Mouse (Mus musculus): ENCODE results near the gene Trappc6a. TPM values are rescaled to one million over a fixed set of nuclear protein-coding genes. Genes with fewer than 3 reads are reported as not detected.
A peak's percentile ranks its signal among the peaks of the same experiment; 100 is the strongest.

The Trappc6a gene
- polyA plus RNA-seq, 1 experiment from 2014 or later = 108 TPM

DNA sequence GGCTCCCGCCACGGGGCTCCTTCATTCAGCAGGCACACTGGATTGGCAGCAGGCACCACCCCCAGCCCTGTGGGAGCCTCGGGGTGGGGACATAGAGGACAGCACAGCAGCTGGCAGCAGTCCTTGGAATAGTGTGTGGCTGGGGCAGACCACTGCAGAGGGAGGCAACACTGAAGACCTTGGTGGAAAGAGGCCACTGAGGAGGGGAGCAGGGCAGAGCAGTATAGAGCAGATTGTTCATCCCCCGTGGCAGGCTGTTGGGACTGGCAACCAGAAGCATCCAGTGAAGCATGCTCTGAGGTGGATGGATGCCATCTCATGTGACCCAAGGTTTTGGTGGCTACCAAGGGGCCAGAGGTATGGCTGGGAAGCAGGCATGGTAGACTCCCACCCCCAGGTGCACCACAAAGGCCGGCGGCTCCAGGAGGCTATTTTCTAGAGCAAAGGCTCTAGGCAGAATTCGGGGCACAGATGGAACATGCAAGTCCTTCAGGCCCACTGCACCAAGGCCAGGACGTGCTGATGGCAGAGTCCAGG lies 34.0 kb downstream of the Trappc6a start:
- 0 out of 2 replicates have a peak, but pooled peaks cover 2% of the 10 kb centered on the region for H3K36me3 ChIP-seq (ENCODE audit: control insufficient read depth, insufficient read depth, low read length)
- H3K9me3 ChIP-seq (ENCODE audit: control insufficient read depth, low read length) = no peaks in the 10 kb centered on the region
- H3K27me3 ChIP-seq (replicated peaks; ENCODE audit: control insufficient read depth, insufficient read depth, low read length) = no peaks in the 10 kb centered on the region
- no peak overlapping the region for H3K4me3 ChIP-seq (ENCODE audit: low read depth, low read length)
- DNase-seq (ENCODE audit: low spot score) = no peak
- H3K4me1 ChIP-seq (replicated peaks; ENCODE audit: control insufficient read depth, insufficient read depth, low read length) = peaks cover 12% of the 10 kb centered on the region; the same call in 1 of the 2 replicates
- no peak for ATAC-seq (replicated peaks; ENCODE audit: low FRiP score)
- H3K9ac ChIP-seq (ENCODE audit: low read depth, low read length) = no peak overlapping the region
- WGBS = 76% methylated on average over 8 of the region's 8 CpGs
- H3K4me2 ChIP-seq = no peak overlapping the region
- H3K27ac ChIP-seq (ENCODE audit: low read depth, low read length) = no peak overlapping the region

DNA sequence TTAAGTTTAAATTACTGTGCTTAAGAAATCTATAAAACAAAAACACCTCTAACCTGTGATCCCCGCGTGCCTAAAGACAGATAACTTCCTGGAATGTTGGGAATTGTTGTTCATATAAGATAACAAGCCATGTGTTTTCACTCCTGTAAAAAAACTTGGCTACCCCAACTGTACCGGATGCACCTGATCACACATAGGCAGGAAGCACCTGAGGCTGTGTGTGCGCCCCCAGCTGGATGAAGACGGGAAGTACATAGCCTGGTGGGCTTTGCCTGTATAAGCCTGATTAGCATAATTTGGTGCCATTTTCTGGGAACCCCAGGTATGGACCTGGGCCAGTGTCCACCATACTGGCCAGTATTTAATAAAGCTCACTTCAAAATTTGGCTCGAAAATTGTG lies 35.4 kb downstream of the Trappc6a start:
- Histone ChIP-seq H3K4me3 (ENCODE audit: low read depth, low read length) (no peak overlapping the region), H3K4me1 (replicated peaks; ENCODE audit: control insufficient read depth, insufficient read depth, low read length) (peaks cover 12% of the 10 kb centered on the region; the same call in 1 of the 2 replicates), H3K9me3 (ENCODE audit: control insufficient read depth, low read length) (no peaks in the 10 kb centered on the region), H3K4me2 (no peak overlapping the region), H3K27ac (ENCODE audit: low read depth, low read length) (no peak overlapping the region), H3K9ac (ENCODE audit: low read depth, low read length) (no peak overlapping the region), H3K36me3 (ENCODE audit: control insufficient read depth, insufficient read depth, low read length) (no peaks in the 10 kb centered on the region), H3K27me3 (replicated peaks; ENCODE audit: control insufficient read depth, insufficient read depth, low read length) (no peaks in the 10 kb centered on the region)
- WGBS = 53% methylated on average over 6 of the region's 6 CpGs
- ATAC-seq (replicated peaks; ENCODE audit: low FRiP score) (no peak), DNase-seq (ENCODE audit: low spot score) (no peak)

DNA sequence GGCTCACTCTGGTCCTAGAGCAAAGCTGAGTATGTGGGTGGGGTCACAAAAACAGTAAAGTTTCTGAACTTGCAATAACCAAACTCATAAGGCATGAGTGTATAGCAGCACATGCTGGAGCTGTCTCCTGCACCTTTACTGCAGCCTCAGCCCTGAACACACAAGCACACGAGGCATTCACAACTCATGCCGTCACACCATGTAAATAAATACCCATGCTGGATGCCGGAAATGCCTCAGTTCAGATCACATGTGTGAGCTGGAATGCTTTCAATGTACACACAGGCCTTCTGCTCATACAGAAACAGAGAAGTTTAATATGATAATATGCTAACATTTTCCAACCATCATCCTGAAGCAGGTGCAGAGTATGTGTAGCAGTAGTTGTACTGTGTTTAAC lies 37.8 kb downstream of the Trappc6a start:
- Histone ChIP-seq H3K4me1 (replicated peaks; ENCODE audit: control insufficient read depth, insufficient read depth, low read length) (peaks cover 12% of the 10 kb centered on the region; the same call in 1 of the 2 replicates), H3K9ac (ENCODE audit: low read depth, low read length) (no peak overlapping the region), H3K27me3 (replicated peaks; ENCODE audit: control insufficient read depth, insufficient read depth, low read length) (no peaks in the 10 kb centered on the region), H3K4me2 (no peak overlapping the region), H3K36me3 (ENCODE audit: control insufficient read depth, insufficient read depth, low read length) (no peaks in the 10 kb centered on the region), H3K27ac (ENCODE audit: low read depth, low read length) (no peak overlapping the region), H3K9me3 (ENCODE audit: control insufficient read depth, low read length) (no peaks in the 10 kb centered on the region), H3K4me3 (ENCODE audit: low read depth, low read length) (no peak overlapping the region)
- DNase-seq (ENCODE audit: low spot score) = no peak
- WGBS = 60% methylated on average over 3 of the region's 3 CpGs
- no peak for ATAC-seq (replicated peaks; ENCODE audit: low FRiP score)

DNA sequence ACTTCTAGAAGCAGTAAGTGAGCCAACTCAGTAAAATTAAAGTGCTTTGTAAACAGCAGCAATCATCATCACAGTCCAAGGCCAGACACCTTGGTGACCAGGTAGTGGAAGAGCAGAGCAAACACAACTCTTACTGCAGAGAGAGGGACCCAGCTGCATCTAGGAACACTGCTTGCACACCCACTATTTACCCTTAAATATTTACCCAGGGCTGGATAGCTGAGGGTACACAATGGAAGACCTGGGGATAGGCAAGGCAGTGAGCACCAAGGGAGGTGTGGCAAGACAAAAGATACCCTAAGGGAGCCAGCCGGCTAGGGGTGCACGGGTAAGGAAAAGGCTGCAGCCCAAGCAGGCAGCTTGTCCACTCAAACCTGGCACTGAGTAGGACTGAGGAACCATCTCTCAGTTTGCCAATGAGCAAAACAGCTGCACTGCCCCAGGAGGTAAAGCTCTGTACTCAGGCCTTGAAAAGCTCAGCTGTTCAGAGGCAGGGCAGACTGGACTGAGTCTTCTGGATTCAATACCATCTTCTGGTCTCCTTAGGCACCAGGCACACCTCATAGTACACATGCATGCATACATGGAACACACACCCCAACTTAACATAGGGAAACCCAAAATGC lies 39.3 kb downstream of the Trappc6a start:
- Histone ChIP-seq H3K9ac (ENCODE audit: low read depth, low read length) (no peak overlapping the region), H3K27ac (ENCODE audit: low read depth, low read length) (no peak overlapping the region), H3K4me2 (0 out of 2 replicates have a peak overlapping the region, but pooled peaks have one; percentile 24), H3K27me3 (replicated peaks; ENCODE audit: control insufficient read depth, insufficient read depth, low read length) (no peaks in the 10 kb centered on the region), H3K9me3 (ENCODE audit: control insufficient read depth, low read length) (no peaks in the 10 kb centered on the region), H3K4me3 (ENCODE audit: low read depth, low read length) (no peak overlapping the region), H3K4me1 (replicated peaks; ENCODE audit: control insufficient read depth, insufficient read depth, low read length) (peaks cover 18% of the 10 kb centered on the region), H3K36me3 (ENCODE audit: control insufficient read depth, insufficient read depth, low read length) (no peaks in the 10 kb centered on the region)
- no peak for DNase-seq (ENCODE audit: low spot score)
- WGBS = 64% methylated on average over 2 of the region's 2 CpGs
- ATAC-seq (replicated peaks; ENCODE audit: low FRiP score) = peak; percentile 38; the same call in 1 of the 2 replicates

DNA sequence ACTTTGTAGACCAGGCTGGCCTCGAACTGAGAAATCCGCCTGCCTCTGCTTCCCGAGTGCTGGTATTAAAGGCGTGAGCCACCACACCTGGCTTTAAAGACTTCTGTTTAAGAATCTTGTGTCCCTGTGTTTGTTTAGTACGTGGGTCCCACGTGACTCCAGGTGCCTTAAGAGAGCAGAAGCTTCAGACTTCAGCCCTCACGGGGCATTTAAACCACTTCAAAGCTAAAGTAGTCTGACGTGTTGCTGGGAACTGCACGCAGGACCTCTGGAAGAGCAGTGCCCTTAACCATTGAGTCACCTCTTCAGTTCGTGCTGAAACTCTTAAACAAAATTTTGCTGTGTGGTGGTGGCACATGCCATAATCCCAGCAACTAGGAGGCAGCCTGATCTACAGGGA lies 41.2 kb downstream of the Trappc6a start:
- Histone ChIP-seq H3K4me2 (no peak overlapping the region), H3K4me3 (ENCODE audit: low read depth, low read length) (no peak overlapping the region), H3K36me3 (ENCODE audit: control insufficient read depth, insufficient read depth, low read length) (peaks cover 9% of the 10 kb centered on the region), H3K4me1 (replicated peaks; ENCODE audit: control insufficient read depth, insufficient read depth, low read length) (peaks cover 20% of the 10 kb centered on the region), H3K9ac (ENCODE audit: low read depth, low read length) (no peak overlapping the region), H3K9me3 (ENCODE audit: control insufficient read depth, low read length) (no peaks in the 10 kb centered on the region), H3K27me3 (replicated peaks; ENCODE audit: control insufficient read depth, insufficient read depth, low read length) (no peaks in the 10 kb centered on the region), H3K27ac (ENCODE audit: low read depth, low read length) (no peak overlapping the region)
- 86% methylated on average over 10 of the region's 10 CpGs for WGBS
- ATAC-seq (replicated peaks; ENCODE audit: low FRiP score) (no peak), DNase-seq (ENCODE audit: low spot score) (no peak)

DNA sequence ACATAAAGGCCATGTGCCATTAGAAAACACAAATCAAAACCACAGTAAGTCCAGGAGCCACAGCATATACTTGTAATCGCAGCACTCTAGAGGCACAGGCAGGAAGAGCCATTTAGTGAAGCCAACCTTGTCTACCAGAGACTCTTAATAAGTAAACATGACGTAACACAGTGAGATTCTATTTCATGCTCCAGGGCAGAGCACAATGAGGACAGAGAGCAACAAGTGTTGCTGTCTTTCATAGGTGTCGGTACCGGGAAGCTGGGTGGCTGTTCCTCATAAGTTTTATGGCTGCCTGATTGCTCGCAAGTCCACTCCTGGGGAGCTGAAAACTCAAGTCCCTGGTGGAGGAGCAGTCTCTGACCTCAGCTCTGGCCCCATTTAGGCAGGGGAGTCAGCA lies 43.4 kb downstream of the Trappc6a start:
- ATAC-seq (replicated peaks; ENCODE audit: low FRiP score) (no peak), DNase-seq (ENCODE audit: low spot score) (no peak)
- H3K36me3 ChIP-seq (ENCODE audit: control insufficient read depth, insufficient read depth, low read length) = peaks cover 11% of the 10 kb centered on the region
- peaks cover 14% of the 10 kb centered on the region for H3K4me1 ChIP-seq (replicated peaks; ENCODE audit: control insufficient read depth, insufficient read depth, low read length)
- WGBS = 88% methylated on average over 5 of the region's 5 CpGs
- H3K27ac ChIP-seq (ENCODE audit: low read depth, low read length) = no peak overlapping the region
- H3K4me3 ChIP-seq (ENCODE audit: low read depth, low read length) = no peak overlapping the region
- no peak overlapping the region for H3K4me2 ChIP-seq
- H3K27me3 ChIP-seq (replicated peaks; ENCODE audit: control insufficient read depth, insufficient read depth, low read length) = no peaks in the 10 kb centered on the region
- H3K9me3 ChIP-seq (ENCODE audit: control insufficient read depth, low read length) = no peaks in the 10 kb centered on the region
- H3K9ac ChIP-seq (ENCODE audit: low read depth, low read length) = no peak overlapping the region

DNA sequence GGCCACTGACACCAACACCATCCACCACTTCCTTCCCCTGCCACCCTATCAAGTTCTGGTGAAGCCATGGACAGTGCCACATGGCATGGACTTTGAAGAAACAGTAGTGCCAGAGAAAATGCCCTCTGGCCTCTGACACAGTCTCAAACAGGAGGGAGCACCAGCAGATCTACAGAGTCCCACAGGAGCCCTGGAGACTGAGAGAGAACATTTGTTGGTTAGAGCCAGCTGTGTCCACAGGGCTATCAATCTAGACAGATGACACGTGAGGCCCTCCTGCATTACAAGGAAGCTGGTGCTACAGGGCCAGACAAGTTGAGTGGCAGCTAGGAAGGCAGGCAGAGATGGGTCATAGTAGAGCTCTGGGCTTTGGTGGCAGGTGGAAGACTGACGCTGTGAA lies 44.2 kb downstream of the Trappc6a start:
- H3K27ac ChIP-seq (ENCODE audit: low read depth, low read length) = no peak overlapping the region
- no peaks in the 10 kb centered on the region for H3K9me3 ChIP-seq (ENCODE audit: control insufficient read depth, low read length)
- no peak for DNase-seq (ENCODE audit: low spot score)
- H3K4me2 ChIP-seq = no peak overlapping the region
- H3K4me1 ChIP-seq (replicated peaks; ENCODE audit: control insufficient read depth, insufficient read depth, low read length) = peaks cover 11% of the 10 kb centered on the region
- no peaks in the 10 kb centered on the region for H3K27me3 ChIP-seq (replicated peaks; ENCODE audit: control insufficient read depth, insufficient read depth, low read length)
- H3K4me3 ChIP-seq (ENCODE audit: low read depth, low read length) = no peak overlapping the region
- WGBS = 47% methylated on average over 2 of the region's 2 CpGs
- 0 out of 2 replicates have a peak overlapping the region, but pooled peaks have one; percentile 0 for H3K9ac ChIP-seq (ENCODE audit: low read depth, low read length)
- H3K36me3 ChIP-seq (ENCODE audit: control insufficient read depth, insufficient read depth, low read length) = peaks cover 11% of the 10 kb centered on the region
- ATAC-seq (replicated peaks; ENCODE audit: low FRiP score) = 0 out of 2 replicates have a peak, but pooled peaks have one; percentile 21

DNA sequence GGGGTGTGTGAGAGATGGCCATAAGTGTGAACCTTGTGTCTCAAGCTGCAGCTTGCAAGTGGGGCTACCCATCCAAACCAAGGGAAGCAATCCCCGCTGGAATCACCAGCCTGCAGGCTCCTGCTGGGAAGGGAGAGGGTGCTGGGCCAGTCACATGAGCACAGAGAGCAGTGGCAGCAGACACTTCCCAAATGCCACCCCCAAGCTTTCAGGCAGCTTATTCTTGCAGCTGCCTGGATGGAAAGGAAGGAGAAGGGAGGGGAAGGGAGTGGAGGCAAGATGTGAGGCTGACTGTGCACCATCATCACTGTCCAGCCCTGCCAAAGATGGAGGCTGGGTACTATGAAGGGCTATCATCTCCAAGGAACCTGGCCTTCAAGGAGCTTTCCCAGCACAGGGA lies 46.0 kb downstream of the Trappc6a start:
- no peaks in the 10 kb centered on the region for H3K9me3 ChIP-seq (ENCODE audit: control insufficient read depth, low read length)
- H3K9ac ChIP-seq (ENCODE audit: low read depth, low read length) = no peak overlapping the region
- DNase-seq (ENCODE audit: low spot score) (no peak), ATAC-seq (replicated peaks; ENCODE audit: low FRiP score) (no peak)
- peaks cover 19% of the 10 kb centered on the region for H3K4me1 ChIP-seq (replicated peaks; ENCODE audit: control insufficient read depth, insufficient read depth, low read length)
- H3K36me3 ChIP-seq (ENCODE audit: control insufficient read depth, insufficient read depth, low read length) = peaks cover 15% of the 10 kb centered on the region
- no peak overlapping the region for H3K4me3 ChIP-seq (ENCODE audit: low read depth, low read length)
- no peaks in the 10 kb centered on the region for H3K27me3 ChIP-seq (replicated peaks; ENCODE audit: control insufficient read depth, insufficient read depth, low read length)
- H3K27ac ChIP-seq (ENCODE audit: low read depth, low read length) = no peak overlapping the region
- H3K4me2 ChIP-seq = no peak overlapping the region
- 74% methylated on average over 1 of the region's 1 CpGs for WGBS

DNA sequence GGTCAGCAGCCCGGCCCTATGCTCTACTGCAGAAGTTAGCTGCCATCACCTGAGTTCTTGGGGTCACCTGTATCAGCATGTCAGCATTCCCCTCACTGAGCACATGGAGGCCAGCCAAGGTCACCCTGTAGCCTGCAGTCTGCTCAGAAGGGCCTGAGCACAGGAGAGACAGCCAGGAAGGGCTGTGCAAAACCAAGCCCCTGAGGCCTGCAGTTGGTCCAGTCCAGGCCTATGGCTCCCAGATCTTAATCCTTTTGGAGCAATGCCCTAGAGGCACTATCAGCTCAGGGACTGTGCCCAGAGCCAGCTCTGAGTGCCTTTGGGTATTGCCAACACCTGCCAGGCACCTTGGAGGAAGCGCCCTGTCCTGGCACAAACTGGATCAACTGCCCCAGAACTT lies 48.9 kb downstream of the Trappc6a start:
- WGBS = 98% methylated on average over 2 of the region's 2 CpGs
- H3K9me3 ChIP-seq (ENCODE audit: control insufficient read depth, low read length) = no peaks in the 10 kb centered on the region
- H3K36me3 ChIP-seq (ENCODE audit: control insufficient read depth, insufficient read depth, low read length) = peaks cover 15% of the 10 kb centered on the region
- DNase-seq (ENCODE audit: low spot score) (no peak), ATAC-seq (replicated peaks; ENCODE audit: low FRiP score) (no peak)
- no peak overlapping the region for H3K4me3 ChIP-seq (ENCODE audit: low read depth, low read length)
- no peak overlapping the region for H3K4me2 ChIP-seq
- peaks cover 34% of the 10 kb centered on the region for H3K4me1 ChIP-seq (replicated peaks; ENCODE audit: control insufficient read depth, insufficient read depth, low read length)
- no peak overlapping the region for H3K27ac ChIP-seq (ENCODE audit: low read depth, low read length)
- no peak overlapping the region for H3K9ac ChIP-seq (ENCODE audit: low read depth, low read length)
- H3K27me3 ChIP-seq (replicated peaks; ENCODE audit: control insufficient read depth, insufficient read depth, low read length) = no peaks in the 10 kb centered on the region

All from liver, embryonic 11.5 days (tissue).